Mouse (Mus musculus): ENCODE data around the gene Cnfn. TPM values are rescaled to one million over a fixed set of nuclear protein-coding genes. Genes with fewer than 3 reads are reported as not detected.

The Cnfn gene
- polyA plus RNA-seq, 1 experiment: not detected

- no peaks in the 10 kb centered on the region for H3K9me3 ChIP-seq (ENCODE audit: control insufficient read depth, low read length)
- H3K36me3 ChIP-seq (ENCODE audit: control insufficient read depth): peaks cover 33% of the 10 kb centered on the region
- H3K4me1 ChIP-seq (ENCODE audit: control insufficient read depth): peaks cover 47% of the 10 kb centered on the region
- TF ChIP-seq TAL1 (IDR thresholded peaks at IDR 0.05; ENCODE audit: low read length) (no peak), GATA1 (IDR thresholded peaks at IDR 0.05; ENCODE audit: low read length) (no peak)
- 0 out of 2 replicates have a peak, but pooled peaks cover 2% of the 10 kb centered on the region for H3K27me3 ChIP-seq (ENCODE audit: control insufficient read depth)
- H3K4me3 ChIP-seq (replicated peaks): no peak overlapping the region
These were observed 14.4 kb upstream of the Cnfn start for GRCm38 (mm10) chr7:25383891-25384290.

GRCm38 (mm10) chr7:25383385-25383784, 13.9 kb upstream of the Cnfn start:
- Histone ChIP-seq H3K27me3 (ENCODE audit: control insufficient read depth) (0 out of 2 replicates have a peak, but pooled peaks cover 2% of the 10 kb centered on the region), H3K4me1 (ENCODE audit: control insufficient read depth) (peaks cover 44% of the 10 kb centered on the region), H3K4me3 (replicated peaks) (no peak overlapping the region), H3K9me3 (ENCODE audit: control insufficient read depth, low read length) (no peaks in the 10 kb centered on the region), H3K36me3 (ENCODE audit: control insufficient read depth) (peaks cover 30% of the 10 kb centered on the region)
- TF ChIP-seq TAL1 (IDR thresholded peaks at IDR 0.05; ENCODE audit: low read length) (no peak), GATA1 (IDR thresholded peaks at IDR 0.05; ENCODE audit: low read length) (no peak)

DNA sequence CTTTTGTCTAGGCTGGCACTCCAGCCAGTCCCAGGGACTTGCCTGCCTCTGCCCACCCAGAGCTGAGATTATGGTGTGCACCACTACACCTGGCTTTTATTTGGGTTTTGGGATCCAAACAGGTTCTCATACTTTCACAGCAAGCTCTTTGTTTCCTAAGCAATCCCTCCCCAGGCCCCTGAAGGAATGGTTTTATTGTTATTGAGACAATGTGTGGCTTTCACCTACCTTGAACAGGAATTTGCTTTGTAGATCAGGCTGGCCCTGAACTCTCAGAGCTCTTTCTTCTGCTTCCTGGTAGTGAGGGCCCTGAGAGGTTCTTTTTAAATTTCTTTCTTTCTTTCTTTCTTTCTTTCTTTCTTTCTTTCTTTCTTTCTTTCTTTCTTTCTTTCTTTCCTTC, 13.0 kb upstream of the Cnfn start:
- TF ChIP-seq GATA1 (IDR thresholded peaks at IDR 0.05; ENCODE audit: low read length): no peak
- TF ChIP-seq TAL1 (IDR thresholded peaks at IDR 0.05; ENCODE audit: low read length): no peak
- Histone ChIP-seq H3K9me3 (ENCODE audit: control insufficient read depth, low read length) (no peaks in the 10 kb centered on the region), H3K4me1 (ENCODE audit: control insufficient read depth) (peaks cover 41% of the 10 kb centered on the region), H3K4me3 (replicated peaks) (no peak overlapping the region), H3K36me3 (ENCODE audit: control insufficient read depth) (peaks cover 23% of the 10 kb centered on the region), H3K27me3 (ENCODE audit: control insufficient read depth) (0 out of 2 replicates have a peak, but pooled peaks cover 2% of the 10 kb centered on the region)

DNA sequence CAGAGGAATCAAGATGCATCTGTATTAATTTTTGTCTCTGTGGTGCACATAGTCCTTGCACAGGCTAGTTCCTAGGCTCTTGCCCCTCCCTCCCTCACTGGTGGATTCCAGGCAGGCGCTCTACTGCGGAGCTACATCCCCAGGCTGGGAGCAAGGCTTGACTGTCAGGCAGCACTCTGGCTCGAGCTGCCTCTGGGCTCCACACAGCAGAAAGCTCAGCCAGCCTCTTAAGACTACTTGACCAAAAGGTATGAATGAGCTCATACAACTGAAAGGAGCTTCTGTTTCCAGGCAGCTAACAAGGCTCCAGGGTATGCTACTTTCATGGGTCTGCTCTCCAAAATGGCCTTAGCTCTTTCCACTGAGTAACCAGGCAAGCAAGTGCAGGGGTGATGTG, 11.8 kb upstream of the Cnfn start:
- H3K36me3 ChIP-seq (ENCODE audit: control insufficient read depth): peaks cover 23% of the 10 kb centered on the region
- no peaks in the 10 kb centered on the region for H3K9me3 ChIP-seq (ENCODE audit: control insufficient read depth, low read length)
- no peak for TF ChIP-seq GATA1 (IDR thresholded peaks at IDR 0.05; ENCODE audit: low read length)
- TF ChIP-seq TAL1 (IDR thresholded peaks at IDR 0.05; ENCODE audit: low read length): no peak
- 0 out of 2 replicates have a peak, but pooled peaks cover 2% of the 10 kb centered on the region for H3K27me3 ChIP-seq (ENCODE audit: control insufficient read depth)
- H3K4me1 ChIP-seq (ENCODE audit: control insufficient read depth): peaks cover 38% of the 10 kb centered on the region
- no peak overlapping the region for H3K4me3 ChIP-seq (replicated peaks)

- 0 out of 2 replicates have a peak, but pooled peaks cover 2% of the 10 kb centered on the region for H3K27me3 ChIP-seq (ENCODE audit: control insufficient read depth)
- no peak overlapping the region for H3K4me3 ChIP-seq (replicated peaks)
- no peaks in the 10 kb centered on the region for H3K9me3 ChIP-seq (ENCODE audit: control insufficient read depth, low read length)
- H3K4me1 ChIP-seq (ENCODE audit: control insufficient read depth): peaks cover 33% of the 10 kb centered on the region
- peaks cover 21% of the 10 kb centered on the region for H3K36me3 ChIP-seq (ENCODE audit: control insufficient read depth)
- no peak for TF ChIP-seq GATA1 (IDR thresholded peaks at IDR 0.05; ENCODE audit: low read length)
These were observed 11.1 kb upstream of the Cnfn start for GRCm38 (mm10) chr7:25380392-25381283.

DNA sequence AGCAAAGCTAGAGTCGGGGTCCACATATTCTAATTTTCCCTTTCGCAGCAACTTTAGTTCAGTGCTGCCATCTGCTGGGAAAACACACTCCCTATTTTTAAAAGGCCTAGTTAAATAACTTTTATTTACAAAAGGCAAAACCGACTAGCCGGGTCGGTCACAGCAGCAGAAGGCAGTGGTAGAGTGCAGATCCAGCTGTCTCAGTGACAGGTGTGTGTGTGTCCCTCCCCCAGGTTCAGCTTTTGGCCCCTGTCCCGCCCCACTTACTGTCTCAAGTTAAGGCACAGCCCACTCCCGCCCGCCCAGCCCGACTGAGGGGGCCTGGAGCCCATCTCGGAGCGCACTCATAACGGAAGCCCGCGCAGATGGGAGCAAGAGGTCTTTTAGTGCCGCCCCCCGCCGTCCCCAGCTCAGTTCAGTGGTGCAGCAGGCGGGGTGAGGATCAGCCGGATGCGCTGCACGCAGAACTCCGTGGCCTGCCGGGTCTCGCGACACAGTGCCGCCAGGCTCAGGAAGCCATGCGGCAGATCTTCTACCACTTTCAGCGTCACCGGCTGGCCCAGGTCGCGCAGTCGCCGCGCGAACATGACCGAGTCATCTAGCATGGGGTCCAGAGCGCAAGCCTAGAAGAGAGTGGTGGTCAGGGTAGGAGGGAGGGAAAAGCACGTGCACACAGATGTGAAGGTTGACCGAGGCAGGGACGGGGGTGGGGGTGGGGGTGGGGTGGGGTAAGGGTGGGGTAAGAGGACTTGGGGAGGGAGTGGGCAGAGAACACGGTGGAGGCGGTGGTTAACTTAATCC, 10.2 kb upstream of the Cnfn start:
- H3K4me1 ChIP-seq (ENCODE audit: control insufficient read depth): peaks cover 27% of the 10 kb centered on the region
- peaks cover 15% of the 10 kb centered on the region for H3K36me3 ChIP-seq (ENCODE audit: control insufficient read depth)
- 0 out of 2 replicates have a peak, but pooled peaks cover 2% of the 10 kb centered on the region for H3K27me3 ChIP-seq (ENCODE audit: control insufficient read depth)
- TF ChIP-seq GATA1 (IDR thresholded peaks at IDR 0.05; ENCODE audit: low read length) (no peak), TAL1 (IDR thresholded peaks at IDR 0.05; ENCODE audit: low read length) (no peak)
- no peaks in the 10 kb centered on the region for H3K9me3 ChIP-seq (ENCODE audit: control insufficient read depth, low read length)
- peak overlapping the region; percentile 56 for H3K4me3 ChIP-seq (replicated peaks)

GRCm38 (mm10) chr7:25378181-25379100, 8.9 kb upstream of the Cnfn start:
- H3K9me3 ChIP-seq (ENCODE audit: control insufficient read depth, low read length): no peaks in the 10 kb centered on the region
- peaks cover 6% of the 10 kb centered on the region for H3K36me3 ChIP-seq (ENCODE audit: control insufficient read depth)
- H3K27me3 ChIP-seq (ENCODE audit: control insufficient read depth): 0 out of 2 replicates have a peak, but pooled peaks cover 2% of the 10 kb centered on the region
- peaks cover 27% of the 10 kb centered on the region for H3K4me1 ChIP-seq (ENCODE audit: control insufficient read depth)
- H3K4me3 ChIP-seq (replicated peaks): no peak overlapping the region
- TF ChIP-seq GATA1 (IDR thresholded peaks at IDR 0.05; ENCODE audit: low read length) (no peak), TAL1 (IDR thresholded peaks at IDR 0.05; ENCODE audit: low read length) (no peak)

- Histone ChIP-seq H3K27me3 (ENCODE audit: control insufficient read depth) (0 out of 2 replicates have a peak, but pooled peaks cover 2% of the 10 kb centered on the region), H3K4me1 (ENCODE audit: control insufficient read depth) (peaks cover 27% of the 10 kb centered on the region), H3K4me3 (replicated peaks) (peak overlapping the region; percentile 46), H3K36me3 (ENCODE audit: control insufficient read depth) (no peaks in the 10 kb centered on the region), H3K9me3 (ENCODE audit: control insufficient read depth, low read length) (no peaks in the 10 kb centered on the region)
- no peak for TF ChIP-seq GATA1 (IDR thresholded peaks at IDR 0.05; ENCODE audit: low read length)
- TF ChIP-seq TAL1 (IDR thresholded peaks at IDR 0.05; ENCODE audit: low read length): no peak
These were observed 7.7 kb upstream of the Cnfn start for GRCm38 (mm10) chr7:25377100-25377700.
